In the genomic region with DNA sequence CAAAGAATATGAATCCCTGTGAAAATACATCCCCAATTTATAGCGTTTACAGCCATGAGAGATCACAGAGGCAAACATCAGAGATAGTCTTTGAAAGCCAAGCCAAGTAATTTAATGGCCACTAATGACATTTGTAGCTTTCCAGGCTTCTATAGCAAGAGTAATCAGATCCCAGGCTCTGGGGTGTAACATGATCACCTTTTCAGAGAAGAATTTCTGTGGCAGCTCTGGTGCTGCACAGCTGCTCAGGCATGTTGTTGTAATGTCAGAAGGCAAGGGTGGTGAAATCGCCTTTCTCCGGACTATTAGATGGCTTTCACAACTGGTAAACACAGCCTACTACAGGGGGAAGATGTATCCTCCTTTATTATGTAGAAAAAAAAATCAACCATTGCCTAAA, we compare ENCODE assay signal across 13 mouse cellular contexts.
A peak's percentile ranks its signal among the peaks of the same experiment; 100 is the strongest.
DNase-seq lines count a peak whose midpoint lies in the region; ATAC-seq and TF ChIP-seq lines count a peak whose summit lies in the region.
"Had no signal": no experiment of that assay in that cellular context is flagged by ENCODE, and none has a peak within 500 bp of the region (broad histone marks: within the 10 kb centered on the region; RNA-seq: fewer than 3 reads in every experiment).

No protein-coding gene starts in this region.

- H3K4me1 ChIP-seq in midbrain, embryonic 12.5 days, result no peaks in the 10 kb centered on the region
- peaks cover 2% of the 10 kb centered on the region; the same call in 1 of the 2 replicates for H3K4me1 ChIP-seq in midbrain, embryonic 13.5 days (replicated peaks)
- no peaks in the 10 kb centered on the region for H3K4me1 ChIP-seq in embryonic fibroblast, embryonic 13.5 days (ENCODE audit: control insufficient read depth, insufficient read depth, low read length)

- 70% methylated on average over 3 of the region's 3 CpGs for WGBS in midbrain, embryonic 12.5 days
- 73% methylated on average over 3 of the region's 3 CpGs for WGBS in midbrain, embryonic 13.5 days

- no peak for TF ChIP-seq CTCF in embryonic fibroblast, embryonic 13.5 days (IDR thresholded peaks at IDR 0.05; ENCODE audit: borderline replicate concordance, insufficient read depth, low read length)

- H3K9me3 ChIP-seq in midbrain, embryonic 12.5 days, result no peaks in the 10 kb centered on the region
- no peaks in the 10 kb centered on the region for H3K9me3 ChIP-seq in midbrain, embryonic 13.5 days
- H3K9me3 ChIP-seq: heart, embryonic 15.5 days had no signal

- 0 out of 2 replicates have a peak overlapping the region, but pooled peaks have one; percentile 6 for H3K27ac ChIP-seq in midbrain, embryonic 12.5 days (replicated peaks)
- no peak overlapping the region for H3K27ac ChIP-seq in midbrain, embryonic 13.5 days
- peak overlapping the region; percentile 65 for H3K27ac ChIP-seq in embryonic fibroblast, embryonic 13.5 days (ENCODE audit: insufficient read depth, low read length)
- H3K27ac ChIP-seq: heart, embryonic 15.5 days had no signal

- H3K27me3 ChIP-seq in midbrain, embryonic 12.5 days, result no peaks in the 10 kb centered on the region
- H3K27me3 ChIP-seq in midbrain, embryonic 13.5 days, result no peaks in the 10 kb centered on the region
- H3K27me3 ChIP-seq: heart, embryonic 15.5 days had no signal

- no peak for TF ChIP-seq POLR2A in embryonic fibroblast, embryonic 13.5 days (IDR thresholded peaks at IDR 0.05; ENCODE audit: low read depth, low read length)

- no peak overlapping the region for H3K4me3 ChIP-seq in midbrain, embryonic 12.5 days
- H3K4me3 ChIP-seq in midbrain, embryonic 13.5 days (replicated peaks), result no peak overlapping the region
- no peak overlapping the region for H3K4me3 ChIP-seq in embryonic fibroblast, embryonic 13.5 days (ENCODE audit: insufficient read depth, low read length)
- H3K4me3 ChIP-seq: heart, embryonic 15.5 days had no signal

- no peak overlapping the region for H3K4me2 ChIP-seq in midbrain, embryonic 12.5 days (replicated peaks)
- no peak overlapping the region for H3K4me2 ChIP-seq in midbrain, embryonic 13.5 days (replicated peaks)
- H3K4me2 ChIP-seq: heart, embryonic 15.5 days had no signal

- no peak for ATAC-seq in midbrain, embryonic 12.5 days (ENCODE audit: low FRiP score, low read depth)
- ATAC-seq in midbrain, embryonic 13.5 days, result no peak

- H3K9ac ChIP-seq in midbrain, embryonic 12.5 days (replicated peaks), result no peak overlapping the region
- no peak overlapping the region for H3K9ac ChIP-seq in midbrain, embryonic 13.5 days (replicated peaks)
- H3K9ac ChIP-seq: heart, embryonic 15.5 days had no signal

- DNase-seq in embryo, embryonic 10.5 days (ENCODE audit: low spot score), result peak; percentile 67
- peak; percentile 2 for DNase-seq in skeletal muscle tissue, adult 2 months (ENCODE audit: low read depth, low spot score)
- no peak for DNase-seq in urinary bladder, postnatal 10 days (ENCODE audit: low spot score)
- DNase-seq in Muller cell, postnatal 12 days (ENCODE audit: inconsistent ontology term), result no peak
- DNase-seq: adrenal gland, postnatal 36 days; cerebellum, adult 11 months; gastrocnemius, postnatal 36 days; right cerebral cortex, postnatal 14 days; thymus, postnatal 25 days had no signal

- peaks cover 4% of the 10 kb centered on the region; the same call in 1 of the 2 replicates for H3K36me3 ChIP-seq in midbrain, embryonic 12.5 days
- no peaks in the 10 kb centered on the region for H3K36me3 ChIP-seq in midbrain, embryonic 13.5 days
- H3K36me3 ChIP-seq: heart, embryonic 15.5 days had no signal

Comparison
In these comparisons a context has a peak if more than half of its experiments do, and no peak if none do; other contexts are left out.
1. DNase-seq: peak in embryo, embryonic 10.5 days (single experiment) and skeletal muscle tissue, adult 2 months (single experiment); none in urinary bladder, postnatal 10 days (single experiment) and Muller cell, postnatal 12 days (single experiment).